Mouse (Mus musculus) sigmoid colon, adult 10 weeks (tissue): ENCODE results near the gene Kmt2c. TPM values are rescaled to one million over a fixed set of nuclear protein-coding genes. Genes with fewer than 3 reads are reported as not detected.

Experiments
- polyA plus RNA-seq: library from polyadenylated mRNA; stranded (reverse); fragments of 350-450 nt; fragmentation: Illumina TruSeq; extraction: RNeasy Lipid Tissue Mini Kit (QIAGEN cat#74804); gene quantifications from one replicate; pipeline ENCODE4 v1.2.3, GENCODE M21; 2014; ENCODE audit warnings: low read depth, low replicate concordance

Kmt2c gene
- 73.5 TPM for polyA plus RNA-seq

GRCm38 (mm10) chr5:25498346-25498820 is at the start of gene Kmt2c:
Gene Kmt2c (minus strand): TSS chr5:25498783.

DNA sequence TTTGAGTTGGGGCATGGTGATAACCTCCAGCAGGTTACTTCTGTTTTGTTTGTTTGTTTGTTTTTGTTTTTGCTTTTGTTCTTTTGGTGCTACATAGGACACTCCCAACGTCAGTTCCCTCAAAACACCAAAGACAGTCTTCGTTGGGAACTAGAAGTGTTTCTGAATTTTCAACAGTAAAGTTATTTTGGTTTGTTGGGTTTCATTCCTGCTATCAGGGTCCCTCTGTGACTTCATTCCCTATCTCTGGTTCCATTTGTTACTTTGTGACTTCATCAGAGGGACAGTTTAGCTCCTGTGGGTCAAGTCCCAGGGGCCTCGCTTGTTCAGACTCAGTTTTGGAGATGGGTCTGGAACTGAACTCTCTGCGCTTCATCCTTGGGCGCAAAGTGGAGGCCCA is 17.2 kb upstream of the Kmt2c start, which contains the start of gene Cct8l1:
Cct8l1 (plus strand) TSS at position 301 of the 400 bp plus-strand sequence.

GRCm38 (mm10) chr5:25222752-25223702 is 275.6 kb downstream of the Kmt2c start, which contains the start of gene E130116L18Rik:
Gene E130116L18Rik (minus strand): TSS chr5:25223153.

Other genes starting within 250 kb of the Kmt2c start
- not detected for gene Cct8l1, start 17.3 kb upstream of the Kmt2c start, polyA plus RNA-seq
- gene Xrcc2, start 207.0 kb upstream of the Kmt2c start, polyA plus RNA-seq = 3.2 TPM